Mouse (Mus musculus) intestine, embryonic 15.5 days (tissue): ENCODE results near the gene Boc. TPM values are rescaled to one million over a fixed set of nuclear protein-coding genes. Genes with fewer than 3 reads are reported as not detected.

Source experiments
- ATAC-seq: fragments of 200-750 bp; cut with Nextera tagmentation; 2 replicates; pipeline ENCODE4 v1.8.0; 2017; ENCODE audit warnings: moderate TSS enrichment, moderate library complexity
- H3K27ac ChIP-seq: fragments of 300-500 bp; sonication (generic); 2 replicates; pipeline ENCODE4 v1.5.1; 2015; ENCODE audit warnings: mild to moderate bottlenecking, inconsistent platforms
- H3K27me3 ChIP-seq: fragments of 300-500 bp; sonication (generic); replicated peaks from 2 replicates; pipeline ENCODE4 v1.6.1; 2015; ENCODE audit warnings: inconsistent platforms
- H3K36me3 ChIP-seq: fragments of 300-500 bp; sonication (generic); 2 replicates; pipeline ENCODE4 v1.6.1; 2015; ENCODE audit warnings: inconsistent platforms
- H3K4me1 ChIP-seq: fragments of 300-500 bp; sonication (generic); replicated peaks from 2 replicates; pipeline ENCODE4 v1.6.1; 2015; ENCODE audit warnings: inconsistent platforms
- H3K4me2 ChIP-seq: fragments of 300-500 bp; sonication (generic); replicated peaks from 2 replicates; pipeline ENCODE4 v1.6.1; 2015; ENCODE audit warnings: mild to moderate bottlenecking, inconsistent platforms
- H3K4me3 ChIP-seq: fragments of 300-500 bp; sonication (generic); replicated peaks from 2 replicates; pipeline ENCODE4 v1.5.1; 2015; ENCODE audit warnings: inconsistent platforms
- H3K9ac ChIP-seq: fragments of 300-500 bp; sonication (generic); 2 replicates; pipeline ENCODE4 v1.6.1; 2015; ENCODE audit warnings: inconsistent platforms
- H3K9me3 ChIP-seq: fragments of 300-500 bp; sonication (generic); 2 replicates; pipeline ENCODE4 v1.6.1; 2016; ENCODE audit warnings: inconsistent platforms
- WGBS: fragments of 180-500 bp; shearing (Covaris S2); methylation state at CpG from one replicate; pipeline ENCODE4 v1.1.7; 2015; 5-methylcytosine and 5-hydroxymethylcytosine counted together
- polyA plus RNA-seq: library from polyadenylated mRNA; unstranded; fragments of >200 nt; fragmentation: Nextera tagmentation; extraction: Ambion mirVana; gene quantifications from 2 replicates; pipeline ENCODE4 v1.2.1, GENCODE M21; 2015

Gene Boc
- polyA plus RNA-seq, 1 experiment from 2014 or later = 10.3 TPM

DNA sequence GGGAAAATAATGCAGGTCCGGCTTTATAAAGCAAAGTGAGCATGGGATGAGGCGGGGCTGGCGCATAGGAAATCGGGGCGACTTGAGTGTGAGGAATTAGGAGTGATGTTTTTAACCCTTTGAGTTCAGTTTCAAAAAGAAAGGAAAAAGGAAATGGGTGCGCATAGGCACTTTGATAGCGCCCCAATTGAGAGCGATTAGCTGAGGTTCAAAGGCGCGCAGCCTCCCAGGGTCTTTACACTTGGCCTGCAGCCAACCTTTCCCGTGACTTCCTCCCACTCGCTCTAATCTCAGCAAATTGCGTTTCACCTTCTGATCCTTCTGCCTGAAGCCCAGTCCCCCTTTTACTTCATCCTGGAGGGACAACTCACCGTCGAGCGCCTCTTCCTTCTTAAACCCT, 25.8 kb downstream of the Boc start:
- ATAC-seq = no peak
- no peaks in the 10 kb centered on the region for H3K36me3 ChIP-seq
- H3K4me2 ChIP-seq = no peak overlapping the region
- H3K9me3 ChIP-seq = no peaks in the 10 kb centered on the region
- H3K27me3 ChIP-seq = no peaks in the 10 kb centered on the region
- peaks cover 17% of the 10 kb centered on the region for H3K4me1 ChIP-seq
- H3K4me3 ChIP-seq = no peak overlapping the region
- no peak overlapping the region for H3K27ac ChIP-seq
- 70% methylated on average over 16 of the region's 16 CpGs for WGBS
- H3K9ac ChIP-seq = no peak overlapping the region

DNA sequence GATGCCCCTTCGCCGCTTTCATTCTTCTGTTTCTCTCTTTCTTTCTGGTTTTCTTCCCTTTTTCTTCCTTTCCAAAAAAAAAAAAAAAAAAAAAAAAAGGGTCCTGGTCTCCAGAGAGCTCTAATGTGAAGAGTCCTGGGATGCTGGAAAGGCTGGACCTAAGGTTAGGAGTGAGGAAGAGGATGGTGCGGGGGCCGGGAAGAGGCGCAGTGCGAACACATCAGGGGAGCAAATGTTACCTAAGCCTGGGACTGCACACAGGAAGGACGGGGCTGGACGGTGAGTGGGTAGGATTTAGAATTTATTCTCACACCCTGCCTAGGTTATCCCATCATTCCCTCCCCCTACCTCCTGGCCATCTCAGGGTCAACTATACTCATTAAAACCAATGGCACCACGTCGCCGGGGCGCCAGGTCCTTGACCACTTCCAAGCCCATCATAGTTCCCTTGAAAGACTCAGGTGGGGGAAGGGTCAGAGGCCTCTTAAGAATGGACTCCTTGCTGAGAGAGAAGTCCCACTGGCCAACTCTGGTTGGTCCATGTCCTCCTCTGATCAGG, 27.4 kb downstream of the Boc start:
- no peaks in the 10 kb centered on the region for H3K27me3 ChIP-seq
- H3K27ac ChIP-seq = no peak overlapping the region
- H3K9me3 ChIP-seq = no peaks in the 10 kb centered on the region
- peak overlapping the region; percentile 45 for H3K4me2 ChIP-seq
- H3K9ac ChIP-seq = no peak overlapping the region
- no peak overlapping the region for H3K4me3 ChIP-seq
- WGBS = 53% methylated on average over 12 of the region's 12 CpGs
- peaks cover 26% of the 10 kb centered on the region for H3K4me1 ChIP-seq
- ATAC-seq = 0 out of 2 replicates have a peak, but pooled peaks have one; percentile 26
- no peaks in the 10 kb centered on the region for H3K36me3 ChIP-seq

DNA sequence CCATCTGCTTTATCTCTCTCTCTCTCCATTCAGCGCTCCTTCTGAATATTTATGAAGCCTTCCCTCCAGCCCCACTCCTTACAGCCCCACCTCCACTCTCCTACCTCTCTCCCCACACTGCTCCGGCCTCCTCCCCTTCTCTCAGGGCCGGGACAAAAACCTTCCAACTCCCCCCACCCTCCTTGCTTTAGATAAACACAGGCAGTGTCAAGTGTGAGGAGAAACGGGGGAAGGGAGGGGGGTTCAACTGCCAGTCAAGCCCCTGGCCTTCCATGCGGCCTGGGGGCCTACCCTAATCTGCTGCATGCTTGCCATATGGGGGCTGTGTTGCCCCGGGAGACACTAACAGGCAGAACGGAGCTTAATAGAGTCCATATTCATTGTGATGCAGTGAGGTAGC, 27.9 kb downstream of the Boc start:
- 8% methylated on average over 7 of the region's 7 CpGs for WGBS
- Histone ChIP-seq H3K27me3 (no peaks in the 10 kb centered on the region), H3K4me2 (peak overlapping the region; percentile 45), H3K4me1 (peaks cover 26% of the 10 kb centered on the region), H3K4me3 (no peak overlapping the region), H3K9me3 (no peaks in the 10 kb centered on the region), H3K36me3 (no peaks in the 10 kb centered on the region), H3K9ac (no peak overlapping the region), H3K27ac (no peak overlapping the region)
- ATAC-seq = peak; percentile 71

DNA sequence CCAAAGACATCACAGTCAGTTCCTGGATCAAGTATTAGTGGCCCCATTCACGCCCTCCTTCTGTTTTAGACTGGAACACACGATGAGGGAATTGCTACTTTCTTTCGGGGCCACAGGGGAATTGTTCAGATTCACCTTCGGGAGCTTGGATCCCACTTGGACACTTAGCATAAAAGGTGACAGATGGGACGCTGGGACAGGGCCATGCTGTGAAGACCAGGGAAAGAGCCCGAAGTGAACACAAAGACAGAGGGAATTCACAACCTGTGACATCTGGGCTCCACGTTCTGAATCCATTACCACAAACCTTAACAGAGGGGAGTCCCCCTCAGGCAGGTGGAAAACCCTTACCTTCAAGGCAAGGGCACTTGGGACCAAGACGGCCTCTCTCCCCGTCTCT, 28.5 kb downstream of the Boc start:
- Histone ChIP-seq H3K9ac (no peak overlapping the region), H3K9me3 (no peaks in the 10 kb centered on the region), H3K36me3 (no peaks in the 10 kb centered on the region), H3K4me1 (peaks cover 26% of the 10 kb centered on the region), H3K27ac (0 out of 2 replicates have a peak overlapping the region, but pooled peaks have one; percentile 3), H3K27me3 (no peaks in the 10 kb centered on the region), H3K4me2 (peak overlapping the region; percentile 45), H3K4me3 (no peak overlapping the region)
- WGBS = 48% methylated on average over 9 of the region's 9 CpGs
- no peak for ATAC-seq

DNA sequence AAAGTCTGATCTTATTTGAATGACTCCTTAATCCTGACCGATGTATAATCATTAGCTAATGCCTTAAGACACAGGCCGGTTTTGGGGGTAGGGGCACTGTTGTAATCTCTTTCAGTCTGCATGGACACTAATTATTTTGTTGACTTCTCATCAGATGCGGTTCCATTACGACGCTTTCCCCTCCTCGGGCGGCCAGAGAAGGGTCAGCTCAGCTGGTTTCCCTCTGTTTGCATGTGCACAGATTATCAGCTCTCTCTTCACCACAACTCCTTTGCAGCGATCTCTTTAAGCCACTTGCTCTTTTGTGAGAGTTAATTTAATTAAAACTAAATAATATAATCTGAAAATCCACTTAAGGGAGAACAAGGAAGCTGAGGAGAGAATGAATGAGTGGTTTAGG, 29.0 kb downstream of the Boc start:
- H3K4me1 ChIP-seq = peaks cover 26% of the 10 kb centered on the region
- no peaks in the 10 kb centered on the region for H3K36me3 ChIP-seq
- no peak overlapping the region for H3K4me2 ChIP-seq
- no peaks in the 10 kb centered on the region for H3K27me3 ChIP-seq
- no peaks in the 10 kb centered on the region for H3K9me3 ChIP-seq
- H3K4me3 ChIP-seq = no peak overlapping the region
- 58% methylated on average over 8 of the region's 8 CpGs for WGBS
- ATAC-seq = no peak
- no peak overlapping the region for H3K27ac ChIP-seq
- no peak overlapping the region for H3K9ac ChIP-seq

DNA sequence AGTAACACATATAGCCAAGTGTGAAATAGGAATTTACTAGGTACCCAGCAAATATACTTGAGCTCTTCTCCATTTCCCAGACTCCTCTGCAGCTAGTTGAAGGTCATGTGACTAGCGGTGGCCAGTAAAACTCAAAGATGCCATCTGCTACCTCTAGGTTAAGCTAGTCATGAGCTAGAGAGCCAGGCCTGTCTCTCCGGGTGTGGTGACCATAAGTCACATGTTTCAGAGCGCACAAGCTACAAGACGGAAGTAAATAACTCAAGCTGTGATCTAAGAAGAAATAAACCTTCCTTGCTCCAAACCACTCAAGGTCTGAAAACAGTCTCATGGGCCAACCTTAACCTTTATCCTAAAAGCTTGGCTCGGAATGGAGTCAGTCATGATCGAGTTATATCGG, 29.7 kb downstream of the Boc start:
- Histone ChIP-seq H3K36me3 (no peaks in the 10 kb centered on the region), H3K9ac (no peak overlapping the region), H3K9me3 (no peaks in the 10 kb centered on the region), H3K4me1 (peaks cover 26% of the 10 kb centered on the region), H3K27me3 (no peaks in the 10 kb centered on the region), H3K27ac (no peak overlapping the region), H3K4me3 (no peak overlapping the region), H3K4me2 (no peak overlapping the region)
- WGBS = 88% methylated on average over 7 of the region's 7 CpGs
- no peak for ATAC-seq

DNA sequence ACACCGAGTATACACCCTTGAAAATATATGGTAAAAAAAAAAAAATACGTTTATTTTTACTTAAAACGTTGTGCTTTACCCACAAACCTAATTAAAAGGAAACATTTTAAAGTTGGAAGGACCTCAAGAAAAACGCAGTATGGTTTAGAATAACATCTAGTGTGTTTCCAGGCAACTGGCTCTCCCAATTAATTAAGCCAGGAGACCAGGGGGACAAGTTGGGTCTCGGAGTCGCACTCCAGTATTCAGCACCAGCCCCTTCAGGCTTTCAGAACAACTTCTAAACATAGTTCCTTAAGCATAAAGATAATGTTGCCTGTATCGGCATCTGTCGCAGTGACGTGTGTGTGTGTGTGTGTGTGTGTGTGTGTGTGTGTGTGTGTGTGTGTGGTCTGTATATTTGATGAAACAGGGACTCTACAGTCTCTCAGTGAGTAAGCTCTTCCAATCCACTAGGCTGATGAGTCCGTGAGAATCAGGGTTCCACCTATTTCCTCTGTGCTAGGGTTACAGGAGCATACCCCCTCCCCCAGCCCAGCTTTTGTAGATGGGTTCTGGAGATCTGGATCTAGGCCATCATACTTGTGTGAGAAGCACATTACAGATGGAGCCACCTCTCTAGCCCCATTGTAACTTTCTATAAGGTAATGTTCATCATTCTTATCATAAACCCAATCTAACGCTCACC, 31.3 kb downstream of the Boc start:
- Histone ChIP-seq H3K9me3 (no peaks in the 10 kb centered on the region), H3K4me1 (peaks cover 24% of the 10 kb centered on the region), H3K27me3 (no peaks in the 10 kb centered on the region), H3K4me2 (no peak overlapping the region), H3K36me3 (no peaks in the 10 kb centered on the region), H3K9ac (no peak overlapping the region), H3K4me3 (no peak overlapping the region), H3K27ac (no peak overlapping the region)
- WGBS = 50% methylated on average over 11 of the region's 11 CpGs
- no peak for ATAC-seq

DNA sequence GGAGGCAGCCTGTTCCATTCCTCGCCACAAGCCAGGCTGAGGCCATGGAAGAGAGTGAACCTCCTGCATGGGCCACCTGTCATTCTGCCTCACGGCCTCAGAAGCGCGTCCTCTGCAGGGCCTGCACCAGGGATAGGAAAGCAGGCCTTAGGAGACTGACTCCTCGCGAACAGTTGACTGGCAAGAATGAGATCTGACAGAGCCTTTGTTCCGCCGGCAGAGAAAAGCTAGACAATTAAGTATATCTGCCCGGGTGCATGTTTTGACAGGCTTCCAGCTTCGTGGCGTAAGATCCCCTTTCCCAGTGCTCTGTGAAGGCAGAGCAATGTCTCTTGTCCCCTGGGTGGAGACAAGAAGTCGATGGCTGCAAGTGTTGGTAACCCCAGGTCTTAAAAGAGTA, 32.0 kb downstream of the Boc start:
- Histone ChIP-seq H3K4me2 (no peak overlapping the region), H3K27ac (no peak overlapping the region), H3K9ac (no peak overlapping the region), H3K27me3 (no peaks in the 10 kb centered on the region), H3K9me3 (no peaks in the 10 kb centered on the region), H3K4me3 (no peak overlapping the region), H3K36me3 (no peaks in the 10 kb centered on the region), H3K4me1 (peaks cover 24% of the 10 kb centered on the region)
- no peak for ATAC-seq
- 36% methylated on average over 12 of the region's 12 CpGs for WGBS

DNA sequence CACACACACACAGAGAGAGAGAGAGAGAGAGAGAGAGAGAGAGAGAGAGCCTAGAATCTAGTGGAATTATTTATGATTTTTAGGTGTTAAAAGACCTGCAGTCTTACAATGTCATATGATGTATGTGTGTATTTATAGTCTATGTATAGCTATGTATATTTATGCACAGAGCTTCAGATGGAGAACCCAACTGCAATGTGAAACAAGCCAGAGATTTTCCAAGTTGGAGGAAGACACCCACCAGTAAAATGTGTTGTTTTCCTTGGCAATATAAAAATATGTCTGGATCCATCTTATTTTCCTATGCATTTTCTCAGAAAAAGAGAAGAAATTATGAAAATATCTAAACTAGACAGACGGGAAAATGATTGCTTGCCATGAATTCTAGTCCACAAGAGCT, 32.7 kb downstream of the Boc start:
- Histone ChIP-seq H3K27me3 (no peaks in the 10 kb centered on the region), H3K4me2 (no peak overlapping the region), H3K4me3 (no peak overlapping the region), H3K4me1 (peaks cover 24% of the 10 kb centered on the region), H3K9ac (no peak overlapping the region), H3K27ac (no peak overlapping the region), H3K9me3 (no peaks in the 10 kb centered on the region), H3K36me3 (no peaks in the 10 kb centered on the region)
- WGBS = 88% methylated on average over 1 of the region's 1 CpGs
- ATAC-seq = no peak

DNA sequence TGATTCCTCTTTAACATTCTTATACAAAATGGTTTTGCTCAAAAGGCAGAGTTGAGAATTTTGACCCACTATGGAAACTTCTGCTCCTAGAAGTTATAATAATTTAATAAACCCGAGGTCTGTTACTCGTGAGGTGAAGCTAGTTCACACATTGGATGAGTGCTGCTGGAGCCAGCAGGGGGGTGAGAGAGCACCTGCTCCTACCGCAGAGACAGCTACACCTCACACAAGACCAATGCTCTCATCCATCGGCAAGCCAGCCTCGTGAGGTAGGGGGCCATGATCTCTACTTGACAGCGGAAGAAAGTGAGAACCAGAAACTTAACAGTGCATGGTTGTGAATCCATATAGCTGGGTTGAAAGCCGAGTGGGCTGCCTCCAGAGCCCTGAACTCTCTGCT, 35.1 kb downstream of the Boc start:
- H3K9me3 ChIP-seq = no peaks in the 10 kb centered on the region
- ATAC-seq = no peak
- WGBS = 77% methylated on average over 7 of the region's 7 CpGs
- H3K9ac ChIP-seq = no peak overlapping the region
- H3K4me3 ChIP-seq = no peak overlapping the region
- H3K36me3 ChIP-seq = no peaks in the 10 kb centered on the region
- peaks cover 11% of the 10 kb centered on the region; the same call in 1 of the 2 replicates for H3K4me1 ChIP-seq
- no peaks in the 10 kb centered on the region for H3K27me3 ChIP-seq
- no peak overlapping the region for H3K4me2 ChIP-seq
- no peak overlapping the region for H3K27ac ChIP-seq

DNA sequence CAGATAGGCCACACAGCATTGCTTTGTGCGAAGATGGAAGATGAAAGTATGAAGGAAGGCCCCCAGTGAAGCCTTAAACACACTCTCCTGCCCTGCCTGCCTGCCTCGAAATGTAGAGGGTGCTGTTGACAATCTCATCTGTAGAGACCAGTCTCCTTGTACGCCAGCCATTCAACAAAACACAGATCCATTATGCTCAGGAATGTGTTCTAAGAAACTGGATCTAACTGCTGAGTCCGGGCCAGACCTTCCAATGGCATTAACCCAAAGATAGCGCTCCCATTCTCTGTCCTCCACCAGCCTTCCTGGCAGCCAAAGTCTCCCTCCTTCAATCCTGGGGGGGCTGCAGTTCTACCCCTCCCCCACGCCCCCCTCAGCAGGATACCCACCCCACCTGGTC, 42.2 kb downstream of the Boc start:
- WGBS = 76% methylated on average over 6 of the region's 6 CpGs
- Histone ChIP-seq H3K9ac (no peak overlapping the region), H3K4me1 (no peaks in the 10 kb centered on the region)

DNA sequence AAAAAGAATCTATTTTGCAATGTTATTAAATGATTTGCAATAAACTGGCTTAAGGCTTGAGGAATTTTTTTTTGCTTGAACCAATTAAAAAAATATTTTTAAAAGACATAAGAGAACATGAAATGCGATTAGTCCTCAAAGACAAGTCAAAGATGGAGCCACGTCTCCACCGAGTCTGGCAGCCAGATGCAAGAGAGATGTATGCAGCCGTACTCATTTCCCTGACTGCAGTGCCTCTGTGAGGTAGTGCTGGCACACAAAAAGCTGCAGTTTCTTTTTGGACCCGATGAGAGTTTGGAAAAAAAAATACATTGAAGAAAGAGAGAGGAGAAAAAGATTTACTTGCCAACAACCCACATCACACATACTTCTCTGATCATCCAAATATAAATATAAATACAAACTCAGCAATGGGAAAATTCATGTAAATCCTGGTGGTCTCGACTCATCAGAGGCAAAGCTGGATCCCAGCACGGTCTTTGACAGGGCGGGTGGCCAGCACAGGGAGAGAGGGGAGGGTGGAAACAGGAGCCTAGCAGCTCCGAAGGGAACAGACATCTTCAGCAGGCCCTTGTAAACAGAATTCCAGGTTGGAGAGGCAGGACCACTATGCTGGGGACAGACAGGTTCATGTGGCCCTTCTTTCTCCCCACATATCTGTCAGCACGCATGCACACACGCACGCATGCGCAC, 48.0 kb downstream of the Boc start:
- H3K36me3 ChIP-seq = no peaks in the 10 kb centered on the region
- no peak for ATAC-seq
- WGBS = 59% methylated on average over 13 of the region's 13 CpGs

More for the DNA sequence above, 42.2 kb downstream of the Boc start:
- no peaks in the 10 kb centered on the region for H3K27me3 ChIP-seq
- no peak overlapping the region for H3K4me2 ChIP-seq
- no peaks in the 10 kb centered on the region for H3K9me3 ChIP-seq
- no peak overlapping the region for H3K4me3 ChIP-seq
- no peak for ATAC-seq
- H3K27ac ChIP-seq = no peak overlapping the region
- no peaks in the 10 kb centered on the region for H3K36me3 ChIP-seq

More for the DNA sequence above, 48.0 kb downstream of the Boc start:
- H3K9me3 ChIP-seq = no peaks in the 10 kb centered on the region
- no peaks in the 10 kb centered on the region for H3K27me3 ChIP-seq
- H3K4me1 ChIP-seq = 0 out of 2 replicates have a peak, but pooled peaks cover 4% of the 10 kb centered on the region
- no peak overlapping the region for H3K4me3 ChIP-seq
- H3K4me2 ChIP-seq = no peak overlapping the region
- H3K9ac ChIP-seq = no peak overlapping the region
- H3K27ac ChIP-seq = no peak overlapping the region
